Mouse (Mus musculus) cortical plate, adult 2 months (tissue): ENCODE data around the gene Rpp25l.
A peak's percentile ranks its signal among the peaks of the same experiment; 100 is the strongest.

Source experiments
- CTCF ChIP-seq: fragments of 200-500 bp; IDR thresholded peaks from 2 replicates; pipeline ENCODE4 v1.5.1; 2011; ENCODE audit warnings: mild to moderate bottlenecking, control low read depth, low read length; ENCODE audit not compliant: insufficient read depth; ENCODE audit errors: extremely low read depth
- POLR2A ChIP-seq: fragments of 200-500 bp; IDR thresholded peaks from 2 replicates; pipeline ENCODE4 v1.6.1; 2011; ENCODE audit warnings: mild to moderate bottlenecking, low read length, control low read depth; ENCODE audit not compliant: insufficient read depth; ENCODE audit errors: extremely low read depth

DNA sequence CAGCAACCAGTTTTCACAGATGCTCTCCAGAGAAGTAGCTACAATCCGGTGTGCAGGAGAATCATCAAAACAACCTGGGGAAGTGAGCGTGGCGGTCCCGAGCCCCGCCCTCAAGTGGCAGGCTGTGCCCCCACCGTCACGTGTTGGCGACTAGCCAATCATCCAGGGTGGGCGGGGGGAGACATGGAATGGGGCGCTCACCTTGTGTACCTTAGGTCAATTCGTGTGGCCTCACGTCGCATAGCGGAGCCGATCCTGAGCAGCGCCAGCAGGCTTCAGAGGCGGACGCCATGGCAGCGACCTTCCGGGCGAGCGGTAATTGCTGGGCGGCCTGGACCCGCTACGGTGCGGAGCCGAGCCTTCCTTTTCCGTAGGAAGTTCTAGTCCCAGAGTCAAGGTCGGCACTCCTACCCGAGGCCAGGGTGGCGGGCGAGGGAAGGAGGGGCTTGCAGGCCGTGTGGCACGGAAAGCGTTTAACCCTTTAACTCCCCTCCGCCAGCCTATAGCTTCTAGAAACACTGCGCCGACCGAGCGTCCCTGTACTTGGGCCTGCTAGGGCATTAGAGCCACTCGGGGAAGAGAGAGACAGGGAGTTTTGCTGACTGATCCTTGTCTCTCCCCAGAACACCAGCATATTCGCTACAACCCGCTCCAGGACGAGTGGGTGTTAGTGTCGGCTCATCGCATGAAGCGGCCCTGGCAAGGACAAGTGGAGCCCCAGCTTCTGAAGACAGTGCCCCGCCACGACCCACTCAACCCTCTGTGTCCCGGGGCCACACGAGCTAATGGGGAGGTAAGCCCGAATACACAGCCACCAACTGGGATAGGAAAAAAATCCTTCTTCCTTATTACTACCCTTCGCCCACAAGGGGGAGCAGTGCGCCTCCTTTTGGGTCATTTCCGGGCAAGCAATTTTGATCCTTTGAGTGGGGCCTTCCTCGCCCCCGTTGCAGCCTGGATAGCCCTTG is 42.3 kb upstream of the Rpp25l start, which contains the start of gene Sigmar1:
- TF ChIP-seq POLR2A (peak; percentile 9; the same call in 1 of the 2 replicates), CTCF (peak; percentile 80)
